In the genomic region with DNA sequence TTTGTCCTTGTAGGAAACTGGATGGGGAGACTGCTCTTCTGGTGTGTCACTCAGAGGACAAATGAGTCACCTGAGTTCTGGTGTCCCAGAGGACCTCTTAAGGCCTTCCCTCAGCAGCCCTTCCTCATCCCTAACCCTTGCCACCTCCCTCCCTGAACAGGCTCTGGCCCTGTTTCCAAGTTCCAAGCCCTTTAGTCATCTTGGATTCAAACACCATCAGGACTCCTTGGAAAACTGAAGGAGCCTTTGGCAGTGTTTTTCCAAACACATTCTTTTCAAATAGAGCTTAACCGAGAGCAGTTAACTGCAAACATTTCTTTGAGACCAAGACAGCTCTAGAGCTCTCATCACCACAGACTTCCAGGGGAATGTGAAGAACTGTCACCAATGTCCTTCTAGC, we compare ENCODE assay signal across 15 mouse cellular contexts. TPM values are rescaled to one million over a fixed set of nuclear protein-coding genes. Genes with fewer than 3 reads are reported as not detected.
DNase-seq lines count a peak whose midpoint lies in the region; ATAC-seq and TF ChIP-seq lines count a peak whose summit lies in the region.
"Had no signal": no experiment of that assay in that cellular context is flagged by ENCODE, and none has a peak within 500 bp of the region (broad histone marks: within the 10 kb centered on the region; RNA-seq: fewer than 3 reads in every experiment).

No protein-coding gene starts in this region.

- H3K4me3 ChIP-seq in heart, embryonic 10.5 days: no peak overlapping the region
- H3K4me3 ChIP-seq: liver, embryonic 12.5 days; midbrain, embryonic 12.5 days had no signal

- 75% methylated on average over 1 of the region's 1 CpGs for WGBS in heart, embryonic 10.5 days

- H3K36me3 ChIP-seq in heart, embryonic 10.5 days: no peaks in the 10 kb centered on the region
- H3K36me3 ChIP-seq: liver, embryonic 12.5 days; midbrain, embryonic 12.5 days had no signal

- no peaks in the 10 kb centered on the region for H3K27me3 ChIP-seq in heart, embryonic 10.5 days (ENCODE audit: insufficient read depth, poor library complexity, severe bottlenecking)
- no peaks in the 10 kb centered on the region for H3K27me3 ChIP-seq in Patski
- H3K27me3 ChIP-seq: liver, embryonic 12.5 days; midbrain, embryonic 12.5 days had no signal

- peak; percentile 98 for DNase-seq in heart, adult 11 months
- DNase-seq in heart, embryonic 10.5 days (ENCODE audit: low spot score): no peak
- DNase-seq in Patski (ENCODE audit: low read depth, low spot score): peak; percentile 56
- DNase-seq in heart, postnatal 14 days: peak; percentile 35 to 50
- peak; percentile 79 for DNase-seq in skeletal muscle tissue, adult 2 months (ENCODE audit: low read depth, low spot score)
- DNase-seq in kidney, postnatal 4 days: no peak
- DNase-seq in thymus, adult 18-20 months: no peak
- no peak for DNase-seq in left cerebral cortex, adult 9 months (ENCODE audit: low spot score in 2 of 2)
- DNase-seq: cerebellum, postnatal 25 days; kidney, adult 8-10 months; right cerebral cortex, postnatal 4 days; thymus, postnatal 14 days had no signal

- in situ Hi-C loops in Patski (cut with MboI; ENCODE audit: low pct_unique_long_range_greater_than_20kb): loop anchor here (25.0 kb wide), 1 partner anchor 1985 kb away; a partner anchor contains a TSS

- ATAC-seq in Patski: peak; percentile 88
- ATAC-seq: liver, embryonic 12.5 days had no signal

- intact Hi-C loops in heart, postnatal 14 days (cut with DNase I): no loop called here

- TF ChIP-seq CTCF in Patski (IDR thresholded peaks at IDR 0.05): no peak

- no peaks in the 10 kb centered on the region for H3K9me3 ChIP-seq in heart, embryonic 10.5 days
- H3K9me3 ChIP-seq: liver, embryonic 12.5 days; midbrain, embryonic 12.5 days had no signal

- CTCF ChIA-PET in Patski (lab: Charles Lee): interaction anchor here (1.1 to 3.5 kb wide), 2 partner anchors 51 to 58 kb away, joined by 3 to 11 read pairs; no protein-coding TSS in a partner anchor

- POLR2A ChIA-PET in Patski (lab: Charles Lee): no interaction called here

- no peaks in the 10 kb centered on the region for H3K4me1 ChIP-seq in heart, embryonic 10.5 days
- H3K4me1 ChIP-seq: liver, embryonic 12.5 days; midbrain, embryonic 12.5 days had no signal

- no peak overlapping the region for H3K27ac ChIP-seq in heart, embryonic 10.5 days
- H3K27ac ChIP-seq: liver, embryonic 12.5 days; midbrain, embryonic 12.5 days had no signal

RNA-seq across cellular contexts. Expression of a gene that starts 26.1 kb away (rescaled TPM):
- polyA plus RNA-seq in heart, embryonic 10.5 days (2016; fragmentation: Nextera tagmentation; extraction: Ambion mirVana): 2.5 and 4.2 TPM in 2 replicates
- 0.12 TPM for polyA plus RNA-seq in Patski (2021)
- total RNA-seq in heart, postnatal 14 days (2021): 1 to 10 TPM; 5.5 to 6.3 TPM

RNA-seq across cellular contexts. Expression of a gene that starts 42.2 kb away (rescaled TPM):
- polyA plus RNA-seq in heart, embryonic 10.5 days (2016; fragmentation: Nextera tagmentation; extraction: Ambion mirVana): not detected in 2 replicates
- polyA plus RNA-seq in Patski (2021): 0.03 TPM
- under 1 TPM; 0.17 to 0.19 TPM for total RNA-seq in heart, postnatal 14 days (2021)
- polyA plus RNA-seq: liver, embryonic 12.5 days; midbrain, embryonic 12.5 days; neural tube, embryonic 14.5 days had no signal

Comparison
In these comparisons a context has a peak if more than half of its experiments do, and no peak if none do; other contexts are left out.
1. DNase-seq: peak in heart, adult 11 months (single experiment), Patski (single experiment), heart, postnatal 14 days (2 of 2) and skeletal muscle tissue, adult 2 months (single experiment); none in heart, embryonic 10.5 days (single experiment), kidney, postnatal 4 days (0 of 2), thymus, adult 18-20 months (0 of 2) and left cerebral cortex, adult 9 months (0 of 2).